Mouse (Mus musculus) liver, embryonic 13.5 days (tissue): Measurements from ENCODE around the gene Olfr1016. TPM values are rescaled to one million over a fixed set of nuclear protein-coding genes. Genes with fewer than 3 reads are reported as not detected.

Source experiments
- ATAC-seq: fragments of 200-750 bp; cut with Nextera tagmentation; 2 replicates; pipeline ENCODE4 v1.8.0; 2017; ENCODE audit warnings: low read depth, mild to moderate bottlenecking, moderate number of reproducible peaks, moderate library complexity
- DNase-seq: peaks from one replicate; pipeline ENCODE4 v3.0.0; 2022
- H3K27ac ChIP-seq: fragments of 300-500 bp; sonication (generic); 2 replicates; pipeline ENCODE4 v1.5.1; 2015; ENCODE audit warnings: moderate library complexity, mild to moderate bottlenecking, inconsistent platforms
- H3K27me3 ChIP-seq: fragments of 300-500 bp; sonication (generic); 2 replicates; pipeline ENCODE4 v1.6.1; 2015; ENCODE audit warnings: mild to moderate bottlenecking, inconsistent platforms
- H3K36me3 ChIP-seq: fragments of 300-500 bp; sonication (generic); 2 replicates; pipeline ENCODE4 v1.6.1; 2015; ENCODE audit warnings: mild to moderate bottlenecking, inconsistent platforms
- H3K4me1 ChIP-seq: fragments of 300-500 bp; sonication (generic); replicated peaks from 2 replicates; pipeline ENCODE4 v1.6.1; 2015; ENCODE audit warnings: inconsistent platforms
- H3K4me2 ChIP-seq: fragments of 300-500 bp; sonication (generic); 2 replicates; pipeline ENCODE4 v1.6.1; 2015; ENCODE audit warnings: inconsistent platforms, mild to moderate bottlenecking, moderate library complexity
- H3K4me3 ChIP-seq: fragments of 300-500 bp; sonication (generic); replicated peaks from 2 replicates; pipeline ENCODE4 v1.5.1; 2015; ENCODE audit warnings: mild to moderate bottlenecking, inconsistent platforms
- H3K9ac ChIP-seq: fragments of 300-500 bp; sonication (generic); 2 replicates; pipeline ENCODE4 v1.6.1; 2015; ENCODE audit warnings: mild to moderate bottlenecking, inconsistent platforms
- H3K9me3 ChIP-seq: fragments of 300-500 bp; sonication (generic); replicated peaks from 2 replicates; pipeline ENCODE4 v1.6.1; 2016; ENCODE audit warnings: inconsistent platforms
- WGBS: fragments of 180-500 bp; shearing (Covaris S2); methylation state at CpG from one replicate; pipeline ENCODE4 v1.1.7; 2015; ENCODE audit not compliant: insufficient replicate concordance; 5-methylcytosine and 5-hydroxymethylcytosine counted together
- polyA plus RNA-seq: library from polyadenylated mRNA; unstranded; fragments of >200 nt; fragmentation: Nextera tagmentation; extraction: Ambion mirVana; gene quantifications from 2 replicates; pipeline ENCODE4 v1.2.1, GENCODE M21; 2015

The Olfr1016 gene
- polyA plus RNA-seq = not detected in 2 replicates

GRCm38 (mm10) chr2:85802444-85802843 is at the start of gene Olfr1016:
Olfr1016 (minus strand) TSS chr2:85802544.
- no peak within 1 kb of the TSS for H3K27ac ChIP-seq
- DNase-seq (no peak), ATAC-seq (no peak)
- H3K4me1 ChIP-seq = no peaks in the 10 kb centered on the region
- no peaks in the 10 kb centered on the region for H3K27me3 ChIP-seq
- no peak within 1 kb of the TSS for H3K4me2 ChIP-seq
- 62% methylated on average over 2 of the region's 2 CpGs for WGBS
- no peak within 1 kb of the TSS for H3K4me3 ChIP-seq
- H3K36me3 ChIP-seq = no peaks in the 10 kb centered on the region
- H3K9ac ChIP-seq = no peak within 1 kb of the TSS
- H3K9me3 ChIP-seq = no peaks in the 10 kb centered on the region

- Histone ChIP-seq H3K27ac (no peak within 1 kb of the TSS), H3K27me3 (no peaks in the 10 kb centered on the region), H3K4me3 (no peak within 1 kb of the TSS), H3K4me2 (no peak within 1 kb of the TSS), H3K36me3 (no peaks in the 10 kb centered on the region), H3K4me1 (no peaks in the 10 kb centered on the region), H3K9ac (no peak within 1 kb of the TSS), H3K9me3 (no peaks in the 10 kb centered on the region)
- no peak for ATAC-seq
- no peak for DNase-seq
- 67% methylated on average over 1 of the region's 1 CpGs for WGBS
These were observed 44.4 kb upstream of the Olfr1016 start, which contains the start of gene Olfr1020 for GRCm38 (mm10) chr2:85846730-85847129. Olfr1020 (plus strand) TSS chr2:85847030.

GRCm38 (mm10) chr2:85845383-85845782 is 43.0 kb upstream of the Olfr1016 start, which contains the start of gene Olfr1019:
Olfr1019 (minus strand) TSS chr2:85845483.
- Histone ChIP-seq H3K36me3 (no peaks in the 10 kb centered on the region), H3K27ac (no peak within 1 kb of the TSS), H3K4me3 (no peak within 1 kb of the TSS), H3K4me2 (no peak within 1 kb of the TSS), H3K27me3 (no peaks in the 10 kb centered on the region), H3K4me1 (no peaks in the 10 kb centered on the region), H3K9ac (no peak within 1 kb of the TSS), H3K9me3 (no peaks in the 10 kb centered on the region)
- no peak for ATAC-seq
- no peak for DNase-seq

- Histone ChIP-seq H3K4me1 (no peaks in the 10 kb centered on the region), H3K4me3 (no peak within 1 kb of the TSS), H3K4me2 (no peak within 1 kb of the TSS), H3K36me3 (no peaks in the 10 kb centered on the region), H3K9ac (no peak within 1 kb of the TSS), H3K27me3 (no peaks in the 10 kb centered on the region), H3K27ac (no peak within 1 kb of the TSS), H3K9me3 (no peaks in the 10 kb centered on the region)
- ATAC-seq (no peak), DNase-seq (no peak)
These were observed 15.8 kb upstream of the Olfr1016 start, which contains the start of gene Olfr1018 for GRCm38 (mm10) chr2:85818179-85818578. Olfr1018 (plus strand) TSS chr2:85818479.

GRCm38 (mm10) chr2:85804501-85804900 is 2.2 kb upstream of the Olfr1016 start:
- Histone ChIP-seq H3K4me1 (no peaks in the 10 kb centered on the region), H3K4me2 (no peak overlapping the region), H3K9ac (no peak overlapping the region), H3K9me3 (no peaks in the 10 kb centered on the region), H3K27ac (no peak overlapping the region), H3K36me3 (no peaks in the 10 kb centered on the region), H3K27me3 (no peaks in the 10 kb centered on the region), H3K4me3 (no peak overlapping the region)
- no peak for ATAC-seq
- no peak for DNase-seq
- 70% methylated on average over 4 of the region's 4 CpGs for WGBS

GRCm38 (mm10) chr2:85792331-85792730 is 10.0 kb downstream of the Olfr1016 start:
- WGBS = 48% methylated on average over 2 of the region's 2 CpGs
- Histone ChIP-seq H3K4me1 (no peaks in the 10 kb centered on the region), H3K27me3 (no peaks in the 10 kb centered on the region), H3K4me2 (no peak overlapping the region), H3K9me3 (no peaks in the 10 kb centered on the region), H3K27ac (no peak overlapping the region), H3K36me3 (no peaks in the 10 kb centered on the region), H3K9ac (no peak overlapping the region), H3K4me3 (no peak overlapping the region)
- no peak for ATAC-seq
- DNase-seq = no peak

GRCm38 (mm10) chr2:85781717-85782116 is 20.6 kb downstream of the Olfr1016 start, which contains the start of gene Olfr1015:
Olfr1015 (plus strand) TSS chr2:85782017.
- Histone ChIP-seq H3K27me3 (no peaks in the 10 kb centered on the region), H3K9ac (no peak within 1 kb of the TSS), H3K36me3 (no peaks in the 10 kb centered on the region), H3K4me2 (no peak within 1 kb of the TSS), H3K4me3 (no peak within 1 kb of the TSS), H3K4me1 (no peaks in the 10 kb centered on the region), H3K27ac (no peak within 1 kb of the TSS), H3K9me3 (no peaks in the 10 kb centered on the region)
- DNase-seq = no peak
- no peak for ATAC-seq

- no peak for DNase-seq
- no peak for ATAC-seq
- H3K9me3 ChIP-seq = no peaks in the 10 kb centered on the region
- H3K9ac ChIP-seq = no peak within 1 kb of the TSS
- H3K27me3 ChIP-seq = no peaks in the 10 kb centered on the region
- H3K4me2 ChIP-seq = no peak within 1 kb of the TSS
- H3K4me1 ChIP-seq = no peaks in the 10 kb centered on the region
- H3K4me3 ChIP-seq = no peak within 1 kb of the TSS
- no peak within 1 kb of the TSS for H3K27ac ChIP-seq
- H3K36me3 ChIP-seq = no peaks in the 10 kb centered on the region
These were observed 29.9 kb downstream of the Olfr1016 start, which contains the start of gene Olfr1014 for GRCm38 (mm10) chr2:85772413-85772812. Olfr1014 (plus strand) TSS chr2:85772713.

GRCm38 (mm10) chr2:85766798-85767197 is 35.5 kb downstream of the Olfr1016 start, which contains the start of gene Olfr1013:
Olfr1013 (plus strand) TSS chr2:85767098.
- Histone ChIP-seq H3K27me3 (no peaks in the 10 kb centered on the region), H3K4me2 (no peak within 1 kb of the TSS), H3K36me3 (no peaks in the 10 kb centered on the region), H3K9ac (no peak within 1 kb of the TSS), H3K4me3 (no peak within 1 kb of the TSS), H3K4me1 (no peaks in the 10 kb centered on the region), H3K9me3 (no peaks in the 10 kb centered on the region), H3K27ac (no peak within 1 kb of the TSS)
- no peak for ATAC-seq
- no peak for DNase-seq

GRCm38 (mm10) chr2:85762666-85763065 is 39.7 kb downstream of the Olfr1016 start, which contains the start of gene Olfr1012:
Olfr1012 (minus strand) TSS chr2:85762766.
- no peak within 1 kb of the TSS for H3K9ac ChIP-seq
- H3K36me3 ChIP-seq = no peaks in the 10 kb centered on the region
- no peak within 1 kb of the TSS for H3K4me2 ChIP-seq
- no peak within 1 kb of the TSS for H3K4me3 ChIP-seq
- ATAC-seq (no peak), DNase-seq (no peak)
- no peaks in the 10 kb centered on the region for H3K27me3 ChIP-seq
- WGBS = 34% methylated on average over 1 of the region's 1 CpGs
- no peaks in the 10 kb centered on the region for H3K4me1 ChIP-seq
- H3K9me3 ChIP-seq = no peaks in the 10 kb centered on the region
- H3K27ac ChIP-seq = no peak within 1 kb of the TSS

GRCm38 (mm10) chr2:85753822-85754221 is 48.5 kb downstream of the Olfr1016 start:
- ATAC-seq (no peak), DNase-seq (no peak)
- no peaks in the 10 kb centered on the region for H3K4me1 ChIP-seq
- H3K4me3 ChIP-seq = no peak overlapping the region
- H3K27ac ChIP-seq = no peak overlapping the region
- no peaks in the 10 kb centered on the region for H3K36me3 ChIP-seq
- 64% methylated on average over 4 of the region's 4 CpGs for WGBS
- H3K27me3 ChIP-seq = no peaks in the 10 kb centered on the region
- no peak overlapping the region for H3K4me2 ChIP-seq
- H3K9ac ChIP-seq = no peak overlapping the region
- H3K9me3 ChIP-seq = no peaks in the 10 kb centered on the region
